Mouse (Mus musculus) midbrain, embryonic 13.5 days (tissue): ENCODE data around the gene Prkd1. TPM values are rescaled to one million over a fixed set of nuclear protein-coding genes. Genes with fewer than 3 reads are reported as not detected.

Experiments used
- ATAC-seq: fragments of 200-750 bp; cut with Nextera tagmentation; 2 replicates; pipeline ENCODE4 v1.8.0; 2017; ENCODE audit warnings: mild to moderate bottlenecking, moderate TSS enrichment, moderate library complexity
- H3K27ac ChIP-seq: fragments of 300-500 bp; sonication (generic); 2 replicates; pipeline ENCODE4 v1.5.1; 2015; ENCODE audit warnings: inconsistent platforms, mild to moderate bottlenecking, moderate library complexity
- H3K27me3 ChIP-seq: fragments of 300-500 bp; sonication (generic); 2 replicates; pipeline ENCODE4 v1.6.1; 2015; ENCODE audit warnings: mild to moderate bottlenecking, inconsistent platforms
- H3K36me3 ChIP-seq: fragments of 300-500 bp; sonication (generic); 2 replicates; pipeline ENCODE4 v1.6.1; 2015; ENCODE audit warnings: mild to moderate bottlenecking, inconsistent platforms
- H3K4me1 ChIP-seq: fragments of 300-500 bp; sonication (generic); replicated peaks from 2 replicates; pipeline ENCODE4 v1.6.1; 2015; ENCODE audit warnings: inconsistent platforms
- H3K4me2 ChIP-seq: fragments of 300-500 bp; sonication (generic); replicated peaks from 2 replicates; pipeline ENCODE4 v1.6.1; 2015; ENCODE audit warnings: moderate library complexity, mild to moderate bottlenecking, inconsistent platforms
- H3K4me3 ChIP-seq: fragments of 300-500 bp; sonication (generic); replicated peaks from 2 replicates; pipeline ENCODE4 v1.5.1; 2015; ENCODE audit warnings: mild to moderate bottlenecking, inconsistent platforms
- H3K9ac ChIP-seq: fragments of 300-500 bp; sonication (generic); replicated peaks from 2 replicates; pipeline ENCODE4 v1.6.1; 2015; ENCODE audit warnings: mild to moderate bottlenecking, inconsistent platforms
- H3K9me3 ChIP-seq: fragments of 300-500 bp; sonication (generic); 2 replicates; pipeline ENCODE4 v1.6.1; 2016; ENCODE audit warnings: mild to moderate bottlenecking, inconsistent platforms
- WGBS: fragments of 180-500 bp; shearing (Covaris S2); methylation state at CpG from one replicate; pipeline ENCODE4 v1.1.7; 2015; 5-methylcytosine and 5-hydroxymethylcytosine counted together
- polyA plus RNA-seq: library from polyadenylated mRNA; unstranded; fragments of >200 nt; fragmentation: Nextera tagmentation; extraction: Ambion mirVana; gene quantifications from 2 replicates; pipeline ENCODE4 v1.2.1, GENCODE M21; 2015

Prkd1 gene
- polyA plus RNA-seq, 1 experiment from 2014 or later, result 2.3 TPM

DNA sequence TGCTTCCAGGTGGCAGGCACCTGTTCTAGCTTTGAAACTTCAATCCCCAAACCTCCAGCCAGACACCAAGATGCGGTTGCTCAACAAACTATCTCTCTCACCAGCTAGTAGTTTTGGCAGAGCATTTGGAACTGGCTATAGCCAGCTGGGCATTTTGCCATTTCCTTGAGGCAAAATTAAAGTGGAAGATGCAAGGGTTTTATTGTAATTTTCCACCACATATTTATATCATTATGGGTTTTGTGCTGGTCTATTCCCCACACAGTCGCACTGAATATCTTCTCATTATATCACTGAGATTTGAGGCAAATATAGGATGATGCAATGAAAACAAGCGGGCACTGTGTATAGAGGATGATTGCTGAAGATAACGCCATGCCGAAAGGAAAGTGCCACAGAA lies 102.5 kb downstream of the Prkd1 start:
- Histone ChIP-seq H3K9me3 (no peaks in the 10 kb centered on the region), H3K4me3 (no peak overlapping the region), H3K27ac (no peak overlapping the region), H3K4me2 (no peak overlapping the region), H3K27me3 (no peaks in the 10 kb centered on the region), H3K9ac (no peak overlapping the region), H3K36me3 (no peaks in the 10 kb centered on the region), H3K4me1 (peaks cover 16% of the 10 kb centered on the region)
- WGBS, result 93% methylated on average over 5 of the region's 5 CpGs
- ATAC-seq, result no peak

DNA sequence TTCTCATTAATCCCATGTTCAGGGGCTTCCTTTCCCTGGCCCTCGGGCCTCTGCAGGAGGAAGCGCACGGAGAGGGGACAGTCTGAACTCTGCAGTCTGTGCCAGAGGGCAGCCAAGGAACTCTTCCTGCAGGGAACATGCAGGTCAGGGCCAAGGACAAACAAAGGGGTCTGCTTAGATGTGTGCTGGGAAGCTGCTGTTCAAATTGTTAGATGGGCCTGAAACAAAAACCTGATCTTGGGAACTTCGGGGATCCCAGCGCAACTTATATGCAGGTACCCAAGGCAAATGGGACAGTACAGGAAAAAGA lies 103.3 kb downstream of the Prkd1 start:
- Histone ChIP-seq H3K27ac (no peak overlapping the region), H3K4me1 (peaks cover 16% of the 10 kb centered on the region), H3K9me3 (no peaks in the 10 kb centered on the region), H3K9ac (no peak overlapping the region), H3K4me2 (no peak overlapping the region), H3K27me3 (no peaks in the 10 kb centered on the region), H3K36me3 (no peaks in the 10 kb centered on the region), H3K4me3 (no peak overlapping the region)
- no peak for ATAC-seq
- WGBS, result 45% methylated on average over 5 of the region's 5 CpGs

GRCm38 (mm10) chr12:50544855-50545609 lies 103.9 kb downstream of the Prkd1 start:
- no peak overlapping the region for H3K4me2 ChIP-seq
- no peak for ATAC-seq

GRCm38 (mm10) chr12:50540793-50541192 lies 108.1 kb downstream of the Prkd1 start:
- Histone ChIP-seq H3K27me3 (no peaks in the 10 kb centered on the region), H3K4me3 (no peak overlapping the region), H3K27ac (no peak overlapping the region), H3K4me1 (peaks cover 18% of the 10 kb centered on the region), H3K9me3 (no peaks in the 10 kb centered on the region), H3K4me2 (no peak overlapping the region), H3K36me3 (no peaks in the 10 kb centered on the region), H3K9ac (no peak overlapping the region)
- no peak for ATAC-seq
- 86% methylated on average over 5 of the region's 5 CpGs for WGBS

More at GRCm38 (mm10) chr12:50544855-50545609, 103.9 kb downstream of the Prkd1 start:
- H3K27ac ChIP-seq, result no peak overlapping the region
- peaks cover 16% of the 10 kb centered on the region for H3K4me1 ChIP-seq
- WGBS, result 40% methylated on average over 8 of the region's 8 CpGs
- H3K4me3 ChIP-seq, result no peak overlapping the region
- no peak overlapping the region for H3K9ac ChIP-seq
- no peaks in the 10 kb centered on the region for H3K36me3 ChIP-seq
- H3K27me3 ChIP-seq, result no peaks in the 10 kb centered on the region
- no peaks in the 10 kb centered on the region for H3K9me3 ChIP-seq

DNA sequence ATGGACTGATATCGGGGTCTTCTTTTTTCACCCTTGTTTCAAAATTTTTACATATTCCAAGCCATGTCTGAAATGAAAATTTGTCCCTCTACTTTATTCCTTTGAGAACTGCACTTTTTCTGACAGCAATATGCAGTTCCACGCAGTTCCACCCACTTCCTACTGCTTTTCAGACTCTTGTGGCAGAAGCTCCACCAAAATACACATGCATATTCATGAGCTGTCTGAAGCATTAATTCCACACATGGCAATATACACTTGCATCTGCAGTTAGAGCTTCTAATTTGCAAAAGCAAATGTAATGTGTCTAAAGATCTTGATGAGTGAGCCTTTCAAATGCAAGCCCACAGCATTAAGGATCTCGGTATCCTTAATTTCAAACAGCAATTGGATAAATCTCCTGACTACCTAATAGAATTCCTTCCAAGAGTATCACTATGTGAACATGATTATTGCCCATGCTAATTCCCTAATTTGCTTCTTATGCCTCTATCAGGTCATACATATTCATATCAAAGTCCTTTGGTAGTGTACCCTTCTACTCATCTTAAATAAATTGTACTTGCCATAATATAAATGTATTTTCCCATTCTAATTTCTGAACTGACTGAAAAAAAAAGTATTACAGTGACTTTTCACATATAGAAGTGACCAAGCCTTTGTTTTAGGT lies 110.5 kb downstream of the Prkd1 start:
- Histone ChIP-seq H3K27ac (no peak overlapping the region), H3K9me3 (no peaks in the 10 kb centered on the region), H3K9ac (no peak overlapping the region), H3K4me2 (no peak overlapping the region), H3K27me3 (no peaks in the 10 kb centered on the region), H3K36me3 (no peaks in the 10 kb centered on the region), H3K4me1 (peaks cover 3% of the 10 kb centered on the region; the same call in 1 of the 2 replicates), H3K4me3 (no peak overlapping the region)
- WGBS, result 74% methylated on average over 3 of the region's 3 CpGs
- ATAC-seq, result 0 out of 2 replicates have a peak, but pooled peaks have one; percentile 58

GRCm38 (mm10) chr12:50537761-50538160 lies 111.1 kb downstream of the Prkd1 start:
- H3K27me3 ChIP-seq, result no peaks in the 10 kb centered on the region
- no peak for ATAC-seq
- H3K27ac ChIP-seq, result no peak overlapping the region
- no peak overlapping the region for H3K4me3 ChIP-seq
- peaks cover 3% of the 10 kb centered on the region; the same call in 1 of the 2 replicates for H3K4me1 ChIP-seq
- no peaks in the 10 kb centered on the region for H3K36me3 ChIP-seq
- 74% methylated on average over 2 of the region's 2 CpGs for WGBS
- H3K4me2 ChIP-seq, result no peak overlapping the region
- H3K9me3 ChIP-seq, result no peaks in the 10 kb centered on the region
- no peak overlapping the region for H3K9ac ChIP-seq

DNA sequence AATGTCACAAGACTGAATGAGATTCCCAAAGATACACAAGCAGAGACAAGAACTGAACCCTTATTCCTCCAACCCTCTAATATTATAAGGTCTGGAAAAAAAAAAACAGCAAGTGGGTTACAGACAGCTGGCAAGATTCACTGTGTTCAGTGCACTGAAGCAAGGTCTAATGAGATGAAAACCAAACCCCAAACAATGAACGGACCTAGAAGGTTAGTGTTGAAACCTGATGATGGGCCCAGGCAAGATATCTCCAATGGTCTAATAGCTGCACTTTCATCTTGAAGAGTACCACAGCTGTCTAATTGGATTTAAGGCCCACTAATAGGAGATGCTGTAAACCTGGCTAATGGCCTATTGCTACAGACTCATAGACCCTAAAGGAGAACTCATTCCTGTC lies 111.9 kb downstream of the Prkd1 start:
- 50% methylated on average over 1 of the region's 1 CpGs for WGBS
- ATAC-seq, result no peak

DNA sequence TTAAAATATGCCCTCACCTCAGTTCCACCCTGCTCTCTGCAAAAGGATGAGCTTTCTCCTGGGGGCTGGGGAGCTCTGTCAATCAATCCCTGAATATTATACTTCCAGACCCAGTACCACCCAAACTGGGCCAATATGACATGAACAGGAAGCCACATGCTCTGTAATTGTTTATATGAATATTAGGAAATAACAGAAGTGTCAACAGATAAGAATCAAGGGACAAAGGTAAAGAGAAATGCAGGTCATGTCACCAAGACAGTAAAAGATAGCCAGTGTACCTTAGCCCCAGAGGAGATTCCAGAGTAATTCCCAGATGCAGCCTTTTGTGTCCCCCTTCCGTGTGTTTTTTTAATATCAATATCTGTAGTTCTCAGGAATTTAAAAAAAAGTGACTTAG lies 120.3 kb downstream of the Prkd1 start:
- Histone ChIP-seq H3K4me2 (no peak overlapping the region), H3K9me3 (no peaks in the 10 kb centered on the region), H3K9ac (no peak overlapping the region), H3K27ac (no peak overlapping the region), H3K36me3 (no peaks in the 10 kb centered on the region), H3K4me1 (no peaks in the 10 kb centered on the region), H3K27me3 (no peaks in the 10 kb centered on the region), H3K4me3 (no peak overlapping the region)
- ATAC-seq, result no peak
- 92% methylated on average over 1 of the region's 1 CpGs for WGBS

More for the DNA sequence above, 111.9 kb downstream of the Prkd1 start:
- no peak overlapping the region for H3K4me3 ChIP-seq
- no peak overlapping the region for H3K27ac ChIP-seq
- no peak overlapping the region for H3K9ac ChIP-seq
- peaks cover 3% of the 10 kb centered on the region; the same call in 1 of the 2 replicates for H3K4me1 ChIP-seq
- no peak overlapping the region for H3K4me2 ChIP-seq
- H3K27me3 ChIP-seq, result no peaks in the 10 kb centered on the region
- H3K36me3 ChIP-seq, result no peaks in the 10 kb centered on the region
- H3K9me3 ChIP-seq, result no peaks in the 10 kb centered on the region

DNA sequence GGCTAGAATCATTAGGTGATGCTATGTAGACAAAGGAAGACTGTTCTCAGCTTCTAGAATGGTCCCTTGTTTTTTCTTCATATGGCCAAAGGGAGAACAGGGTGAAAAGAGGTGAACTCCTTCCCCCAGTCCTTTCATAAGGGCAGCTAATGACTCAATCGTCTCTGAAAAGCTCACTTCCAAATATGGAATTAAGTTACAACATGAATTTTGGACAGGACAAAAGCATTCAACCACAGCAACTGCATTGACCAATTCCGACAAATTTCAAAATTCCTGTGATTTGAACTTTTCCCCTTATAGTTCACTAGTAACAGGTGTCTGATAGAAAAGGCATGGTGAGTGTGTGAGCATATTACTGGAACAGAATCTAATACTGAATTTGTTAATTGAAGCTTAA lies 124.8 kb downstream of the Prkd1 start:
- no peak for ATAC-seq
- Histone ChIP-seq H3K27me3 (no peaks in the 10 kb centered on the region), H3K9ac (no peak overlapping the region), H3K36me3 (no peaks in the 10 kb centered on the region), H3K4me2 (no peak overlapping the region), H3K4me3 (no peak overlapping the region), H3K9me3 (no peaks in the 10 kb centered on the region), H3K4me1 (no peaks in the 10 kb centered on the region), H3K27ac (no peak overlapping the region)
- 81% methylated on average over 2 of the region's 2 CpGs for WGBS

GRCm38 (mm10) chr12:50514526-50514925 lies 134.4 kb downstream of the Prkd1 start:
- H3K27me3 ChIP-seq, result no peaks in the 10 kb centered on the region
- no peaks in the 10 kb centered on the region for H3K4me1 ChIP-seq
- H3K9me3 ChIP-seq, result no peaks in the 10 kb centered on the region
- no peaks in the 10 kb centered on the region for H3K36me3 ChIP-seq
- WGBS, result 78% methylated on average over 2 of the region's 2 CpGs
- no peak overlapping the region for H3K4me3 ChIP-seq
- no peak overlapping the region for H3K27ac ChIP-seq
- ATAC-seq, result no peak
- H3K9ac ChIP-seq, result no peak overlapping the region
- no peak overlapping the region for H3K4me2 ChIP-seq

GRCm38 (mm10) chr12:50511486-50512225 lies 137.2 kb downstream of the Prkd1 start:
- no peak overlapping the region for H3K9ac ChIP-seq
- H3K4me2 ChIP-seq, result no peak overlapping the region
- no peak overlapping the region for H3K4me3 ChIP-seq
- no peak for ATAC-seq
- H3K4me1 ChIP-seq, result no peaks in the 10 kb centered on the region
- H3K27ac ChIP-seq, result no peak overlapping the region
- no peaks in the 10 kb centered on the region for H3K27me3 ChIP-seq
- H3K9me3 ChIP-seq, result no peaks in the 10 kb centered on the region
- H3K36me3 ChIP-seq, result no peaks in the 10 kb centered on the region
- WGBS, result 90% methylated on average over 4 of the region's 4 CpGs

DNA sequence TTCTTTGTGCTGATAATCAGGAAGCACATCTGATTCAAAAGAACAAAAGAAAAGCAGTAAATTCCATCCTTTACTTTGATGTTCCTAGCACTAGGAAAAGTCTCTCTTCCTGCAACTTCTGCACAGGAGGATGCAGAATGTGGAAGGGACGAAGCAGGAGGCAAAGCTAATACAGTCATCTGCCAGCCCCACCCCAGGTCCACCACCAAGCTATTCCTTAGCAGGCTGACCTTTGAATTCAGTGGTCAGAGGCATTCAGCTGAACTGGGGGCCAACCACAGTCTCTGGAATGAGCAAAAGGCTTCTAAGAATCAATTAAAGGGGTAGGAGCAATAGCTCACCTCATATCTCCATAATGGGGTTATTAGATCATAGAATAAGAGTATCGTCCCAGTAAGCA lies 140.1 kb downstream of the Prkd1 start:
- no peak overlapping the region for H3K9ac ChIP-seq
- no peaks in the 10 kb centered on the region for H3K9me3 ChIP-seq
- no peaks in the 10 kb centered on the region for H3K4me1 ChIP-seq
- H3K36me3 ChIP-seq, result no peaks in the 10 kb centered on the region
- H3K27me3 ChIP-seq, result no peaks in the 10 kb centered on the region
- H3K4me2 ChIP-seq, result no peak overlapping the region
- no peak for ATAC-seq
- no peak overlapping the region for H3K27ac ChIP-seq
- 63% methylated on average over 2 of the region's 2 CpGs for WGBS
- no peak overlapping the region for H3K4me3 ChIP-seq
